Mouse (Mus musculus) liver, adult 2 months (tissue): ENCODE measurements at regions not wholly inside any gene's neighbourhood (a gene's known extent, or its start where the extent isn't known, plus 50 kb on each side); places are given as distances from the start of the nearest gene placed in this dataset.

ENCODE experiments used
- CTCF ChIP-seq: fragments of 200-500 bp; IDR thresholded peaks from 2 replicates; pipeline ENCODE4 v1.5.1; 2011; ENCODE audit warnings: low read depth, low read length, control low read depth
- POLR2A ChIP-seq: fragments of 200-500 bp; IDR thresholded peaks from 2 replicates; pipeline ENCODE4 v1.6.1; 2011; ENCODE audit warnings: low read length, control low read depth; ENCODE audit not compliant: insufficient read depth; ENCODE audit errors: extremely low read depth

DNA sequence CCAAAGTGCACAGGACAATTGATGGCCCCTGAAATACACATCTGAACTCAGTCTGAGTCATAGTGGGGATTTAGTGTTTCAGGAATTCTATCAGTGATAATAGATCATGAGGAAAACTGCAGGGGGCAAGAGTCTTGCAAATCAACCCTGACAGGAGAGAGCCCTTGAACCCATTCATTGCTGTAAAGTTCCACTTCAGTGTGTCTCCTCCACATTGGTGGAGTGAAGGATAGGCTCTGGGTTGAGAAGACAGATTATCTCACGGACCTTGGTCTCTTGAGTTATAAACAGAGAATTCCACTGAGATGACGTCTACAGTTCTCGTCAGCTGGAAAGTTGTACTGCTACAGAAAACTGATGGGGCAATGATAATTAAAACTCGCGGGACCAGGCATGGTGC is 97.3 kb upstream of the Abca1 start:
- no peak for TF ChIP-seq CTCF
- no peak for TF ChIP-seq POLR2A
